10 mouse cellular contexts compared by ENCODE assay signal in the genomic region with DNA sequence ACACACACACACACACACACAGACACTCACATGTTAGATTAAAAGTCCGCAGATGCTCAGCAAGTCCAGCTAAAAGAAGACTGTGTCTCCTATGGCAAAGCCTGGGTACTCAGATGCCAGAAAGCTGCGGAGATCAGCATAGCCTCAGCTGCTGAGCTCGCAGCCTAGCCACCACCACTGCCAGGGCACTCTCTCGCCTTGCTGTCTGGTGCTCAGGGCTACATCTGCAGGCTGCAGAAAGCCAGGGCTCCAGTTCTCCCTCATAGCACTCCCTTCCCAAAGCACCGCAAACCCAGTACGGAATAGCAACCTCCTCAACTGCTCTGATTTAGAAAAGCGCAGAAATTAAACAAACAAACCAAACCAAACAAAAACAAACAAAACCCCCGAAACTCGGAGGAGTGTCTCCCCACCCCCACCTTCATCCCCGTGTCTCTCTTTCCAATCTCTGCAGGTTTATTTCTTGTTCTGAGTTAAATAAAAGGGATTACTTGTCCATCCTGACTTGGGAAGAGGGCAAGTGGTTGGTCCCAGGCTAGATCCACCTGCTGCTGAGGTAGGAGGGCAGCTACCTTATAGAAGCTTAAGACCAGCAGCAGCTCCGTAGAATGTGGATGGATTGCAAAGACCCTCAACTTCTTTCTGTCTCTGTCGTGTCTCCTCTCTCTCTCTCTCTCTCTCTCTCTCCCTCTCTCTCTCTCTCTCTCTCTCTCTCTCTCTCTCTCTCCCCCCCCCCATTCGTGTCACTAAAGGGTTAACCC. TPM values are rescaled to one million over a fixed set of nuclear protein-coding genes. Genes with fewer than 3 reads are reported as not detected.
DNase-seq lines count a peak whose midpoint lies in the region; ATAC-seq lines count a peak whose summit lies in the region.
"Had no signal": no experiment of that assay in that cellular context is flagged by ENCODE, and none has a peak within 500 bp of the region (broad histone marks: within the 10 kb centered on the region; RNA-seq: fewer than 3 reads in every experiment).

No protein-coding gene starts in this region.

- peaks cover 7% of the 10 kb centered on the region; the same call in 1 of the 2 replicates for H3K27me3 ChIP-seq in intestine, embryonic 16.5 days (replicated peaks; ENCODE audit: control insufficient read depth, insufficient read depth, low read length)

- ATAC-seq in intestine, embryonic 16.5 days = no peak
- no peak for ATAC-seq in CD4-positive, CD25-positive, alpha-beta regulatory T cell, adult 4 months

- WGBS in intestine, embryonic 16.5 days = 26% methylated on average over 12 of the region's 13 CpGs

- intact Hi-C loops in left cerebral cortex, postnatal 4 days (cut with DNase I) = no loop called here

- H3K4me1 ChIP-seq in intestine, embryonic 16.5 days (ENCODE audit: control insufficient read depth, insufficient read depth, low read length) = no peaks in the 10 kb centered on the region

- peak; percentile 10 for DNase-seq in adrenal gland, adult 2 months
- DNase-seq in adrenal gland, adult 8-10 months = no peak
- DNase-seq in left cerebral cortex, postnatal 4 days = peak; percentile 4
- no peak for DNase-seq in left cerebral cortex, adult 18-20 months (ENCODE audit: low spot score in 2 of 2)
- DNase-seq in retina, embryonic 14.5 days (ENCODE audit: low spot score) = peak; percentile 2
- no peak for DNase-seq in layer of hippocampus, adult 11-12 months (ENCODE audit: low spot score)

- peak overlapping the region; percentile 7; the same call in 1 of the 2 replicates for H3K4me3 ChIP-seq in intestine, embryonic 16.5 days (ENCODE audit: low read length)

- no peak overlapping the region for H3K9ac ChIP-seq in intestine, embryonic 16.5 days (ENCODE audit: low read depth, low read length)

- peak overlapping the region; percentile 57; the same call in 1 of the 2 replicates for H3K4me2 ChIP-seq in intestine, embryonic 16.5 days (ENCODE audit: low read depth, low read length)

- H3K36me3 ChIP-seq in intestine, embryonic 16.5 days (ENCODE audit: control insufficient read depth, insufficient read depth, low read length) = no peaks in the 10 kb centered on the region

- no peaks in the 10 kb centered on the region for H3K9me3 ChIP-seq in intestine, embryonic 16.5 days (ENCODE audit: control insufficient read depth, low read length)

- H3K27ac ChIP-seq in intestine, embryonic 16.5 days (ENCODE audit: low read length) = no peak overlapping the region

RNA-seq across cellular contexts. Expression of gene Dgkk, which starts 1.4 kb away (rescaled TPM):
- total RNA-seq in adrenal gland, adult 2 months (2021) = 1 to 10 TPM; 3.7 to 3.8 TPM
- 0.17 and 0.23 TPM in 2 replicates for polyA plus RNA-seq in adrenal gland, adult 2 months (2012; rRNA removed)
- total RNA-seq in adrenal gland, adult 8-10 months (2022) = 1 to 10 TPM in 3 of 4 experiments, under 1 TPM in 1; 0.94 to 4.5 (median 2.7) TPM
- total RNA-seq in left cerebral cortex, postnatal 4 days (2021) = 1 to 10 TPM; 2.4 to 5.5 TPM
- under 1 TPM; 0.52 to 0.58 TPM for total RNA-seq in left cerebral cortex, adult 18-20 months (2021)
- polyA plus RNA-seq in intestine, embryonic 16.5 days (2015; fragmentation: Nextera tagmentation; extraction: Ambion mirVana) = 0.05 and 0.09 TPM in 2 replicates
- polyA plus RNA-seq in CD4-positive, CD25-positive, alpha-beta regulatory T cell, adult 4 months (2017; shearing (Covaris generic)) = not detected
- total RNA-seq: liver, adult 2 months had no signal
- polyA plus RNA-seq: liver, adult 2 months; small intestine, adult 2 months had no signal

Comparison
In these comparisons a context has a peak if more than half of its experiments do, and no peak if none do; other contexts are left out.
1. DNase-seq: peak in adrenal gland, adult 2 months (single experiment), left cerebral cortex, postnatal 4 days (single experiment) and retina, embryonic 14.5 days (single experiment); none in adrenal gland, adult 8-10 months (single experiment), left cerebral cortex, adult 18-20 months (0 of 2) and layer of hippocampus, adult 11-12 months (single experiment).